Mouse (Mus musculus): Measurements from ENCODE around the gene Id3. TPM values are rescaled to one million over a fixed set of nuclear protein-coding genes. Genes with fewer than 3 reads are reported as not detected.

Gene Id3
- total and polyA plus RNA-seq, 2 experiments from 2014 or later = 134 to 177 TPM

- no peak for DNase-seq
Measured at GRCm38 (mm10) chr4:136120041-136120440, 23.3 kb upstream of the Id3 start.

GRCm38 (mm10) chr4:136121158-136121557 lies 22.1 kb upstream of the Id3 start:
- Histone ChIP-seq H3K9me3 (ENCODE audit: low read length) (no peaks in the 10 kb centered on the region), H3K4me1 (ENCODE audit: insufficient read depth) (no peaks in the 10 kb centered on the region), H3K4me3 (ENCODE audit: low read depth, low read length) (no peak overlapping the region), H3K9ac (no peak overlapping the region), H3K27me3 (ENCODE audit: insufficient read depth, low read length) (no peaks in the 10 kb centered on the region), H3K27ac (ENCODE audit: low read depth, low read length) (no peak overlapping the region), H3K4me2 (ENCODE audit: low read depth) (no peak overlapping the region), H3K36me3 (ENCODE audit: insufficient read depth) (no peaks in the 10 kb centered on the region)
- DNase-seq (no peak), ATAC-seq (no peak)
- no peak for TF ChIP-seq CTCF (IDR thresholded peaks at IDR 0.05; ENCODE audit: low read depth)
- WGBS = 95% methylated on average over 3 of the region's 3 CpGs

More at GRCm38 (mm10) chr4:136120041-136120440, 23.3 kb upstream of the Id3 start:
- H3K27ac ChIP-seq (ENCODE audit: low read depth, low read length) = no peak overlapping the region
- 53% methylated on average over 16 of the region's 16 CpGs for WGBS
- no peaks in the 10 kb centered on the region for H3K36me3 ChIP-seq (ENCODE audit: insufficient read depth)
- no peak overlapping the region for H3K4me3 ChIP-seq (ENCODE audit: low read depth, low read length)
- no peak overlapping the region for H3K4me2 ChIP-seq (ENCODE audit: low read depth)
- ATAC-seq = no peak
- H3K27me3 ChIP-seq (ENCODE audit: insufficient read depth, low read length) = no peaks in the 10 kb centered on the region
- H3K9me3 ChIP-seq (ENCODE audit: low read length) = no peaks in the 10 kb centered on the region
- no peaks in the 10 kb centered on the region for H3K4me1 ChIP-seq (ENCODE audit: insufficient read depth)
- H3K9ac ChIP-seq = no peak overlapping the region
- TF ChIP-seq CTCF (IDR thresholded peaks at IDR 0.05; ENCODE audit: low read depth) = no peak

- DNase-seq = no peak
- no peaks in the 10 kb centered on the region for H3K27me3 ChIP-seq (ENCODE audit: insufficient read depth, low read length)
- H3K9ac ChIP-seq = no peak overlapping the region
- H3K36me3 ChIP-seq (ENCODE audit: insufficient read depth) = no peaks in the 10 kb centered on the region
- no peak overlapping the region for H3K4me3 ChIP-seq (ENCODE audit: low read depth, low read length)
- TF ChIP-seq CTCF (IDR thresholded peaks at IDR 0.05; ENCODE audit: low read depth) = no peak
- ATAC-seq = no peak
- 83% methylated on average over 7 of the region's 7 CpGs for WGBS
- H3K4me2 ChIP-seq (ENCODE audit: low read depth) = no peak overlapping the region
- H3K9me3 ChIP-seq (ENCODE audit: low read length) = no peaks in the 10 kb centered on the region
- H3K4me1 ChIP-seq (ENCODE audit: insufficient read depth) = no peaks in the 10 kb centered on the region
- no peak overlapping the region for H3K27ac ChIP-seq (ENCODE audit: low read depth, low read length)
Measured at GRCm38 (mm10) chr4:136121844-136122468, 21.3 kb upstream of the Id3 start.

- 79% methylated on average over 8 of the region's 8 CpGs for WGBS
- Histone ChIP-seq H3K9me3 (ENCODE audit: low read length) (no peaks in the 10 kb centered on the region), H3K4me2 (ENCODE audit: low read depth) (no peak overlapping the region), H3K36me3 (ENCODE audit: insufficient read depth) (no peaks in the 10 kb centered on the region), H3K4me1 (ENCODE audit: insufficient read depth) (no peaks in the 10 kb centered on the region), H3K27ac (ENCODE audit: low read depth, low read length) (no peak overlapping the region), H3K4me3 (ENCODE audit: low read depth, low read length) (no peak overlapping the region), H3K9ac (no peak overlapping the region), H3K27me3 (ENCODE audit: insufficient read depth, low read length) (no peaks in the 10 kb centered on the region)
- no peak for TF ChIP-seq CTCF (IDR thresholded peaks at IDR 0.05; ENCODE audit: low read depth)
- no peak for ATAC-seq
- no peak for DNase-seq
Measured at GRCm38 (mm10) chr4:136123111-136123791, 20.0 kb upstream of the Id3 start.

GRCm38 (mm10) chr4:136123792-136124161 lies 19.5 kb upstream of the Id3 start:
- no peak for TF ChIP-seq CTCF (IDR thresholded peaks at IDR 0.05; ENCODE audit: low read depth)
- WGBS = 81% methylated on average over 3 of the region's 3 CpGs

GRCm38 (mm10) chr4:136124581-136124980 lies 18.7 kb upstream of the Id3 start:
- Histone ChIP-seq H3K9me3 (ENCODE audit: low read length) (no peaks in the 10 kb centered on the region), H3K9ac (no peak overlapping the region), H3K36me3 (ENCODE audit: insufficient read depth) (no peaks in the 10 kb centered on the region), H3K4me2 (ENCODE audit: low read depth) (no peak overlapping the region), H3K27me3 (ENCODE audit: insufficient read depth, low read length) (no peaks in the 10 kb centered on the region), H3K4me1 (ENCODE audit: insufficient read depth) (no peaks in the 10 kb centered on the region), H3K4me3 (ENCODE audit: low read depth, low read length) (no peak overlapping the region), H3K27ac (ENCODE audit: low read depth, low read length) (no peak overlapping the region)
- no peak for TF ChIP-seq CTCF (IDR thresholded peaks at IDR 0.05; ENCODE audit: low read depth)
- 98% methylated on average over 4 of the region's 4 CpGs for WGBS
- DNase-seq = no peak
- no peak for ATAC-seq

More at GRCm38 (mm10) chr4:136123792-136124161, 19.5 kb upstream of the Id3 start:
- Histone ChIP-seq H3K4me2 (ENCODE audit: low read depth) (no peak overlapping the region), H3K4me3 (ENCODE audit: low read depth, low read length) (no peak overlapping the region), H3K9ac (no peak overlapping the region), H3K36me3 (ENCODE audit: insufficient read depth) (no peaks in the 10 kb centered on the region), H3K9me3 (ENCODE audit: low read length) (no peaks in the 10 kb centered on the region), H3K27me3 (ENCODE audit: insufficient read depth, low read length) (no peaks in the 10 kb centered on the region), H3K27ac (ENCODE audit: low read depth, low read length) (no peak overlapping the region), H3K4me1 (ENCODE audit: insufficient read depth) (no peaks in the 10 kb centered on the region)
- DNase-seq (no peak), ATAC-seq (no peak)

- Histone ChIP-seq H3K4me1 (ENCODE audit: insufficient read depth) (no peaks in the 10 kb centered on the region), H3K4me3 (ENCODE audit: low read depth, low read length) (no peak overlapping the region), H3K4me2 (ENCODE audit: low read depth) (no peak overlapping the region), H3K36me3 (ENCODE audit: insufficient read depth) (no peaks in the 10 kb centered on the region), H3K27ac (ENCODE audit: low read depth, low read length) (no peak overlapping the region), H3K9ac (no peak overlapping the region), H3K9me3 (ENCODE audit: low read length) (no peaks in the 10 kb centered on the region), H3K27me3 (ENCODE audit: insufficient read depth, low read length) (no peaks in the 10 kb centered on the region)
- 89% methylated on average over 11 of the region's 11 CpGs for WGBS
- ATAC-seq (no peak), DNase-seq (no peak)
- no peak for TF ChIP-seq CTCF (IDR thresholded peaks at IDR 0.05; ENCODE audit: low read depth)
Measured at GRCm38 (mm10) chr4:136125458-136125857, 17.8 kb upstream of the Id3 start.

Data from forebrain, postnatal 0 days (tissue).